Mouse (Mus musculus) forebrain, embryonic 11.5 days (tissue): ENCODE data around the gene Snrpd2. TPM values are rescaled to one million over a fixed set of nuclear protein-coding genes. Genes with fewer than 3 reads are reported as not detected.

ENCODE experiments used
- ATAC-seq: fragments of 200-750 bp; cut with Nextera tagmentation; replicated peaks from 2 replicates; pipeline ENCODE4 v1.8.0; 2017; ENCODE audit warnings: moderate TSS enrichment; ENCODE audit not compliant: low FRiP score
- DNase-seq: peaks from one replicate; pipeline ENCODE4 v3.0.0-alpha.2; 2017; ENCODE audit warnings: low spot score
- H3K27ac ChIP-seq: fragments of 300-500 bp; sonication (generic); 2 replicates; pipeline ENCODE4 v1.5.1; 2014; ENCODE audit warnings: low read depth, low read length
- H3K27me3 ChIP-seq: fragments of 300-500 bp; sonication (generic); 2 replicates; pipeline ENCODE4 v1.6.1; 2014; ENCODE audit warnings: mild to moderate bottlenecking, low read length, mixed read lengths; ENCODE audit not compliant: control insufficient read depth, insufficient read depth
- H3K36me3 ChIP-seq: fragments of 300-500 bp; sonication (generic); 2 replicates; pipeline ENCODE4 v1.6.1; 2014; ENCODE audit warnings: mild to moderate bottlenecking, low read length, moderate library complexity, mixed read lengths; ENCODE audit not compliant: control insufficient read depth, insufficient read depth
- H3K4me1 ChIP-seq: fragments of 300-500 bp; sonication (generic); replicated peaks from 2 replicates; pipeline ENCODE4 v1.6.1; 2014; ENCODE audit warnings: low read length, mixed read lengths; ENCODE audit not compliant: control insufficient read depth, insufficient read depth
- H3K4me2 ChIP-seq: fragments of 300-500 bp; sonication (generic); 2 replicates; pipeline ENCODE4 v1.6.1; 2014; ENCODE audit warnings: low read depth, mild to moderate bottlenecking, low read length, moderate library complexity, mixed read lengths; ENCODE audit not compliant: severe bottlenecking
- H3K4me3 ChIP-seq: fragments of 300-500 bp; sonication (generic); 2 replicates; pipeline ENCODE4 v1.5.1; 2014; ENCODE audit warnings: low read depth, low read length
- H3K9ac ChIP-seq: fragments of 300-500 bp; sonication (generic); 2 replicates; pipeline ENCODE4 v1.6.1; 2014; ENCODE audit warnings: low read length
- H3K9me3 ChIP-seq: fragments of 300-500 bp; sonication (generic); 2 replicates; pipeline ENCODE4 v1.6.1; 2016; ENCODE audit warnings: low read length, mixed read lengths; ENCODE audit not compliant: control insufficient read depth
- WGBS: fragments of 180-500 bp; shearing (Covaris S2); extraction: QIAGEN DNeasy Blood & Tissue Kit; methylation state at CpG from one replicate; pipeline ENCODE4 v1.1.7; 2014; 5-methylcytosine and 5-hydroxymethylcytosine counted together
- polyA plus RNA-seq: library from polyadenylated mRNA; unstranded; fragments of >200 nt; fragmentation: Nextera tagmentation; extraction: Ambion mirVana; gene quantifications from 2 replicates; pipeline ENCODE4 v1.2.1, GENCODE M21; 2014

The Snrpd2 gene
- polyA plus RNA-seq, 1 experiment from 2014 or later = 154 TPM

DNA sequence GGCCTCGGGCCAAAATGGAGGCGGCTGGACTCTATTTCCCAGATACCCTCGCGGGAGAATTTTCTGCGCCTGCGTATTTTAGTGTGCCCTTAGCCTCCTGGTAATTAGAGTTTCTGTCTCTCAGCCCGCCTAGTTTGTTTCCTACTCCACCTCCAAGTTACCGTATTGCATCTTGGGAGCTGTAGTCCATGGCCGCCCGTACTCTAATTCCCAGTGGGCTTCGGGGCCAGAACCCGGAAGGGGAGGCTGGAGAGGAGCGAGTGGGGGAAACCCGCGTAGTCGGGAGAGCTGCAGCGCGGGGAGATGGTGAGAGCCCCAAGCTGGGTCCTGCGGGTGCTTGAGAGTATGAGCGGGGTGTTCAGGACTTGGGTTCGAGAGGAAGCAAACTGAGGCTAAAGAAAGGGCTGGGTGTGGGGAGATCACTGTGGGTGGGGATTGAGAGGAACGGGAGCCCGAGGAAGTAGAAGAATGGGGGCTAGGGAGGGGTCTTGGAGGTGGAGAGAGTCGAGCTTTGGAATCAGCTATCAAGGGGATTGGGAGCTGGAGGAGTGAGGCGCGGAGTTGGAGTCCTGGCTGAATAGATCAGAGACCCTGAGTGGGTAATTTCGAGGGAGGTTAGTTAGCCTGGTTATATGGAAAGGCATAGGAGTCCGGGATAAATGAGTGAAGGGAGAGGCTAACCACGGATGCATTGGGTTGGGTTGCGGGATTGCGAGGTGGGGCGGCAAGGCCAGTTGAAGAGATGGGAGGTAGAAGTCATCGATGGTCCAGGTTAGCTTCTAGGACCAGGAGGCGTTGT lies 29.7 kb upstream of the Snrpd2 start, which contains the start of gene Fbxo46:
Gene Fbxo46 (plus strand): TSS at position 229 of the 799 bp plus-strand sequence.
- H3K36me3 ChIP-seq = no peaks in the 10 kb centered on the region
- H3K27me3 ChIP-seq = peaks cover 6% of the 10 kb centered on the region
- peak within 1 kb of the TSS; percentile 75 for H3K4me3 ChIP-seq
- peak within 1 kb of the TSS; percentile 77 for H3K9ac ChIP-seq
- H3K4me1 ChIP-seq = peaks cover 7% of the 10 kb centered on the region; the same call in 1 of the 2 replicates
- peak; percentile 94 for DNase-seq
- 3% methylated on average over 34 of the region's 34 CpGs for whole genome bisulfite sequencing
- peak within 1 kb of the TSS; percentile 81 for H3K4me2 ChIP-seq
- ATAC-seq = peak; percentile 95
- peaks cover 11% of the 10 kb centered on the region; the same call in 1 of the 2 replicates for H3K9me3 ChIP-seq
- H3K27ac ChIP-seq = no peak within 1 kb of the TSS

DNA sequence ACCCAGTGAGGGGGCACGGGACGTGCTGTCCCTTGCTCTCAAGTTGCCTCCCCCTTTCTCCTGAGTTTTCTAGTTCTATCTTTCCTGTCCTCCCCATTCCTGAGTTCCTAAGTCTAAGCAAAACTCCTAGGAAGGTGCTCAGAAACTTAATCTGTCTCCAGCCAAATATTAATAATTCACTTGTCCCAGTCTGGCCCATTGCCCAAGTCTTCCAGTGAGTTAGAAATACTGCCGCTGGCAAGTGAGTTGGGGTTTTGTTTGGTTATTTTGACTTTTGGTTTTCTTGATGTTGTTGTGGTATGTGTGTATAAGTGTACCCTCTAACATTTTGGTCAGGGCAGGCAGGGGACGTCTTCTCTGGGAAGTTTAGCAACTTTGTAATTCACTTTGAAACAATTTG lies 27.8 kb upstream of the Snrpd2 start:
- Histone ChIP-seq H3K4me2 (no peak overlapping the region), H3K4me3 (no peak overlapping the region), H3K27ac (no peak overlapping the region), H3K27me3 (peaks cover 6% of the 10 kb centered on the region), H3K36me3 (no peaks in the 10 kb centered on the region), H3K9ac (no peak overlapping the region), H3K9me3 (peaks cover 11% of the 10 kb centered on the region; the same call in 1 of the 2 replicates), H3K4me1 (peaks cover 7% of the 10 kb centered on the region; the same call in 1 of the 2 replicates)
- WGBS = 94% methylated on average over 4 of the region's 4 CpGs
- no peak for ATAC-seq
- no peak for DNase-seq

DNA sequence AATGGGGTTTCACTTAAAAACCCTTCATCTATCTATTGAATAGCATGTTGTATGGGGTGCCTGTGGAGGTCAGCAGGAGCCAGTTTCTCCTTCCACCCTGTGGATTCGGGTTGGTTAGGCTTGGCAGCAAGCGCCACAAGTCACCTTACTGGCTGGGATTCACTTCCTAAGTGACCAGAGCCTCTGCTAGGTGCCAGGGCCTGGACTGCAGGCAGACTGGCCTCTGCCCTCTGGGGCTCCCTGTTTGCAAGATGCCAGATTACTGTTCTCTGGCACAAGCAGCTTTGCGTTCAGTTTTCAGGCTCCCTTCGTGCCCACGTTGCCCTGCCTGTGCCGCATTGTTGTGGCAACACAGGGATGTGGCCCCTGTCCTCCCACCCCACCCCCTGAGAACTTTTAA lies 24.8 kb upstream of the Snrpd2 start:
- H3K9ac ChIP-seq = no peak overlapping the region
- H3K36me3 ChIP-seq = no peaks in the 10 kb centered on the region
- H3K27ac ChIP-seq = no peak overlapping the region
- 91% methylated on average over 6 of the region's 6 CpGs for WGBS
- no peak overlapping the region for H3K4me3 ChIP-seq
- no peaks in the 10 kb centered on the region for H3K9me3 ChIP-seq
- peaks cover 4% of the 10 kb centered on the region; the same call in 1 of the 2 replicates for H3K4me1 ChIP-seq
- no peak overlapping the region for H3K4me2 ChIP-seq
- DNase-seq = no peak
- ATAC-seq = no peak
- no peaks in the 10 kb centered on the region for H3K27me3 ChIP-seq

DNA sequence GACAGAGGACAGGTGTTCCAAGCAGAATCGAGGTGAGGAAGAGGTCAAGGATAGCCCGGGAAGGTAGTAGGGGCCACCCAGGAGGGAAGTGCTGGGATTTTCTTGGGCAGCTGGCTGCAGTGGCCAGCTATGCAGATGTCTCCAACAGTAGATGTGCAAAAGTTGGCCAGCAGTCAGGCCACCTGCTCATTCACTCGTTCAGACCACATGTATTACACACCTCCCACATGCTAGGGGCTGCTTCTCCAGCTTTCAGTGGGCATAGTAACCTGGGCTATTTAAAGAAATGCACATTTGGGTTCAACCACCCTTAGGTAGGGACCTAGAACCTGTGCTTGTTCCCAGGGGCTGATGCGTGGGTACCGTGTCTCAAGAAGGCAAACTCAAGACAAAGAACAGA lies 21.8 kb upstream of the Snrpd2 start:
- H3K27me3 ChIP-seq = no peaks in the 10 kb centered on the region
- H3K9me3 ChIP-seq = no peaks in the 10 kb centered on the region
- no peak for ATAC-seq
- no peak overlapping the region for H3K27ac ChIP-seq
- H3K4me3 ChIP-seq = no peak overlapping the region
- no peaks in the 10 kb centered on the region for H3K36me3 ChIP-seq
- H3K4me1 ChIP-seq = peaks cover 7% of the 10 kb centered on the region
- WGBS = 92% methylated on average over 5 of the region's 5 CpGs
- no peak overlapping the region for H3K4me2 ChIP-seq
- no peak overlapping the region for H3K9ac ChIP-seq
- DNase-seq = no peak

DNA sequence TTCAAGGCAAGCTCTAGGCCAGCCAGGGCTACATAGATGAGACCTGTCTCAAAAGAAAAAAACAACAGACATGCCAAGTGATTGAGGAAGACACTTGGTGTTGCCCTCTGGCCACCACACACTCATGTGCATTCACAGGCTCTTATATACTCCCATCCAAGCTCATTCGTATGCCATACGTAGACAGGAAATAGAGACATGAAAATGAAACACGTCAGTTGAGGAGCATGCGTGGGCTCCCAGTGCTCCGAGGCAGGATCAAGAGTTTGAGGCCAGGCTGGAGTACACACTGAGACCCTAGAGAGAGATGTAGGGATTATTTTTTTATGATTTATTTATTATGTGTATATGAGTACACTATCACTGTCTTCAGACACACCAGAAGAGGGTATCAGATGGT lies 20.1 kb upstream of the Snrpd2 start:
- H3K36me3 ChIP-seq = no peaks in the 10 kb centered on the region
- no peak overlapping the region for H3K4me2 ChIP-seq
- H3K27me3 ChIP-seq = no peaks in the 10 kb centered on the region
- ATAC-seq = no peak
- no peak overlapping the region for H3K27ac ChIP-seq
- no peaks in the 10 kb centered on the region for H3K9me3 ChIP-seq
- no peak overlapping the region for H3K9ac ChIP-seq
- H3K4me1 ChIP-seq = peaks cover 7% of the 10 kb centered on the region
- H3K4me3 ChIP-seq = no peak overlapping the region
- DNase-seq = no peak
- WGBS = 95% methylated on average over 5 of the region's 5 CpGs

DNA sequence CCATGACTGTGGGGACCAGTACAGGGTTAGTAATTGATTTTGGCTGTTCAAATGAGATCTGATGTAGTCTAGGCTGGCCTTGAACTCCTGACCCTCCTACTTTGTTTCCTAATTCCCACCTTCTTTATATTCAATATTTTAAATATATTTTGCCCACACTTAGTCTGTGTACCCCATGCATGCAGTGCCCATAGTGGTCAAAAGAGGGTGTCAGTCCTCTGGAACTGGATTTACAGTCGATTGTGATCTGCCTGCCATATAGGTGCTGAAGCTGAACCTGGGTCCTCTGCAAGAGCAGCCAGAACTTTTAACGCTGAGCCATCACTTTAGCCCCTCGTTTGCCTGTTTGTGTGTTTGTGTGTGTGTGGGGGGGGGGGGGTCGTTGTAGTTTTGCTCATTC lies 18.9 kb upstream of the Snrpd2 start:
- Histone ChIP-seq H3K27ac (peak overlapping the region; percentile 68; the same call in 1 of the 2 replicates), H3K27me3 (no peaks in the 10 kb centered on the region), H3K4me1 (peaks cover 7% of the 10 kb centered on the region), H3K36me3 (peaks cover 3% of the 10 kb centered on the region; the same call in 1 of the 2 replicates), H3K4me3 (peak overlapping the region; percentile 35; the same call in 1 of the 2 replicates), H3K4me2 (peak overlapping the region; percentile 67), H3K9ac (peak overlapping the region; percentile 45; the same call in 1 of the 2 replicates), H3K9me3 (no peaks in the 10 kb centered on the region)
- whole genome bisulfite sequencing = 35% methylated on average over 4 of the region's 4 CpGs
- ATAC-seq = no peak
- no peak for DNase-seq

DNA sequence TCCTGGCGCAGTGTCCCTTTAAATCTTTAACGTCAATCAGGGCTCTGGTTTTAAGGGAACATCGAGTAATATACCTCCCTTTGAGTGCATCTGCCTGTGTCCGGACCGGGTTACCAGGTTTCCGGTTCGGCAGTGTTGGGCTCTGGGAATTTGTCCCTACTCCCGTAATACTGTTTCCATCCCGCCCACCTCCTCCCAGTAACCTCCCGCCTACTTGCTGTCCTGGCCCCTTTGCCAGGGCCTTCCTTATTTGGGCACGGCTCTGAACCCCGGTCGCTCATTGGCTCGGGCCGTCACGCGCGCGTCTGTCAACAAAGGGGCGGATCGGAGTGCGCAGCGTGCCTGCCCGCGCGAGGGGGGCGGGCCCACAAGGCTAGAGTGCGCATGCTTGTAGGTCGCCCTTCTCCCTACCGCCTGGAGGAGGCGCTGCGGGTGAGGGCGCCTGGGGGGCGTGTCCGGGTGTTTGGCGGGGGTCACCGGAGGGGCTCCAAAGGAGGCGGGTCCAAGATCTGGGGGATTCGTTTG lies 18.1 kb upstream of the Snrpd2 start:
- Histone ChIP-seq H3K4me2 (peak overlapping the region; percentile 67), H3K4me3 (peak overlapping the region; percentile 35), H3K36me3 (peaks cover 9% of the 10 kb centered on the region; the same call in 1 of the 2 replicates), H3K27me3 (no peaks in the 10 kb centered on the region), H3K9ac (peak overlapping the region; percentile 45; the same call in 1 of the 2 replicates), H3K4me1 (peaks cover 7% of the 10 kb centered on the region), H3K9me3 (no peaks in the 10 kb centered on the region), H3K27ac (peak overlapping the region; percentile 69)
- peak; percentile 98 for DNase-seq
- peak; percentile 98 for ATAC-seq
- under 1% methylated on average over 39 of the region's 39 CpGs for WGBS

DNA sequence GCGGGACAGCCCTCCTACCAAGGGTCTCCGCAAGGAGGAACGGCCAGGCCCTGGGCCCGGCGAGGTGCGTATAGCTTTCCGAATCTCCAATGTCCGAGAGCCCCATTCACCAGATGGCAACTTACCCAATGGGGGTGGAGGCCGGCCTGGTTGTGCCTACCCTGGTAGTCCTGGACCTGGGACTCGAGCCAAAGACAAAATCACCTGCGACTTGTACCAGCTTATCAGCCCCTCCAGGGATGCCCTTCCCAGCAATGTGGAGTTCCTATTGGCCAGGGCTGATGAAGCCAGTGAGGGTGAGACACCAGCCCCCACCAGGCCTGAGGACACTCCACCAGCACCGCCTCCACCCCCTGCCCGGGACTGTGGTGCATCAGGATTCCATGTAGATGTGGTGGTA lies 13.4 kb upstream of the Snrpd2 start:
- WGBS = 94% methylated on average over 13 of the region's 13 CpGs
- no peak for DNase-seq
- Histone ChIP-seq H3K27me3 (no peaks in the 10 kb centered on the region), H3K36me3 (peaks cover 27% of the 10 kb centered on the region; the same call in 1 of the 2 replicates), H3K9me3 (no peaks in the 10 kb centered on the region), H3K27ac (no peak overlapping the region), H3K9ac (no peak overlapping the region), H3K4me1 (peaks cover 3% of the 10 kb centered on the region), H3K4me2 (no peak overlapping the region), H3K4me3 (no peak overlapping the region)
- ATAC-seq = no peak
